Mouse (Mus musculus) left cerebral cortex, adult 9 months (tissue): ENCODE results near the gene Ctdspl.

Experiments used
- DNase-seq, 2 experiments: peaks; one replicate each; pipeline ENCODE4 v3.0.0; 2022; ENCODE audit warnings: low spot score in 2 of 2

The Ctdspl gene

GRCm38 (mm10) chr9:118988787-118989580, 62.7 kb downstream of the Ctdspl start:
- no peak for DNase-seq

- no peak for DNase-seq
Observed at GRCm38 (mm10) chr9:118990490-118990889, 64.2 kb downstream of the Ctdspl start.

GRCm38 (mm10) chr9:118991750-118992585, 65.7 kb downstream of the Ctdspl start:
- no peak for DNase-seq

- DNase-seq: no peak
Observed at GRCm38 (mm10) chr9:118992586-118992955, 66.3 kb downstream of the Ctdspl start.

GRCm38 (mm10) chr9:118994524-118995227, 68.4 kb downstream of the Ctdspl start:
- DNase-seq: no peak

- DNase-seq: no peak
Observed at GRCm38 (mm10) chr9:118995539-118995938, 69.3 kb downstream of the Ctdspl start.

GRCm38 (mm10) chr9:118997241-118997640, 71.0 kb downstream of the Ctdspl start:
- no peak for DNase-seq

GRCm38 (mm10) chr9:119000196-119000595, 73.9 kb downstream of the Ctdspl start:
- DNase-seq: no peak

GRCm38 (mm10) chr9:119002267-119002666, 76.0 kb downstream of the Ctdspl start:
- DNase-seq: no peak

GRCm38 (mm10) chr9:119003990-119004702, 77.9 kb downstream of the Ctdspl start:
- peak; percentile 60 to 75 for DNase-seq

GRCm38 (mm10) chr9:119004703-119005076, 78.4 kb downstream of the Ctdspl start:
- DNase-seq: no peak

GRCm38 (mm10) chr9:119005303-119006029, 79.2 kb downstream of the Ctdspl start:
- peak in 1 of 2 experiments; percentile 53 for DNase-seq

GRCm38 (mm10) chr9:119007266-119007665, 81.0 kb downstream of the Ctdspl start:
- peak in 1 of 2 experiments; percentile 44 for DNase-seq

GRCm38 (mm10) chr9:119008871-119009270, 82.6 kb downstream of the Ctdspl start:
- no peak for DNase-seq

- DNase-seq: no peak
Observed at GRCm38 (mm10) chr9:119010156-119010710, 84.0 kb downstream of the Ctdspl start.

- no peak for DNase-seq
Observed at GRCm38 (mm10) chr9:119016785-119017507, 90.7 kb downstream of the Ctdspl start.

- DNase-seq: no peak
Observed at GRCm38 (mm10) chr9:119021731-119022130, 95.5 kb downstream of the Ctdspl start.

GRCm38 (mm10) chr9:119025263-119025662, 99.0 kb downstream of the Ctdspl start:
- no peak for DNase-seq

- DNase-seq: no peak
Observed at GRCm38 (mm10) chr9:119025832-119026331, 99.6 kb downstream of the Ctdspl start.

GRCm38 (mm10) chr9:119027337-119027736, 101.1 kb downstream of the Ctdspl start:
- no peak for DNase-seq
